Mouse (Mus musculus) neural tube, embryonic 10.5 days (tissue): ENCODE measurements around the gene Olfr651.
"Not testable (repeated sequence)": the region's sequence is repeated elsewhere in the genome, so short reads cannot be mapped to it uniquely, and the experiment has no call there.

Experiments used
- DNase-seq: peaks from one replicate; pipeline ENCODE4 v3.0.0-alpha.2; 2017; ENCODE audit warnings: low spot score; ENCODE audit errors: extremely low spot score

Olfr651 gene

DNA sequence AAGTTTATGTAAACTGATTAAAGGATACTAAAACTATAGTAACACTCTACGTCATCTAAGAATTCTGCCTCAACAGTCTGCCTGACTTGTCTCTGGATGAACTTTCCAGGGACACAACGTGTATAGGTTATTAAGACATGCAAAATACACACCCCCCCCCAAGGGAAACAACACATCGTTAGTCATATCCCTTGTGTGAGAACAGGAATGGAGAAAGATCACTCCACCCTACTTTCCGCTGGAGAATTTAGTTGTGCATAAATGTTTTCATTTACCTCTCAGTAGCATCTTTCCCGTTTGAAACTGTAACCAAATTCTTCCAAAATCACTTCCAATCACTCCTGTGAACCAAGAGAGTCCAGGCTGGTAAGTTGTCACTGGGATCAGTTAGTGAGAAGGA is at the start of gene Olfr651:
Gene Olfr651, plus strand, starts transcription at position 301 of the 400 bp plus-strand sequence.
- no peak for DNase-seq

DNA sequence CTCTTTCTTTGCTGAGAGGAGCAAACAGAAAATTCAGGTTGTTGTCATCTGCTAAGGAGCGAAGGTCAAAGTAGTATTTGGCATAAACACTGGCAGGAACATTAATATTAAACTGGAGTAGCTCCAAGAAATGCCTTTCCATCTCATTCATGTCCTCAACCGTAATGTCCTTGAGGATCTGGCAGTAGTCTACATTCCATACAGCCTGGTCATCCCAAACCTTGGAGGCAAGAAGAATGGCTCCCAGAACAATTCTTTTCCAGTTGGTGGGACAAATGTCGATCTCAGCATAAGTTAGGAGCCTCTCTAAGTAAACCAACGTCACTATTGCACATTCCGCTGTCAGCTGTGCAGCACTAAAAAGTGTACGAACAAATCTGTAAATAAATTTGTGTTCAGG is 48.7 kb upstream of the Olfr651 start:
- not testable (repeated sequence) for DNase-seq

DNA sequence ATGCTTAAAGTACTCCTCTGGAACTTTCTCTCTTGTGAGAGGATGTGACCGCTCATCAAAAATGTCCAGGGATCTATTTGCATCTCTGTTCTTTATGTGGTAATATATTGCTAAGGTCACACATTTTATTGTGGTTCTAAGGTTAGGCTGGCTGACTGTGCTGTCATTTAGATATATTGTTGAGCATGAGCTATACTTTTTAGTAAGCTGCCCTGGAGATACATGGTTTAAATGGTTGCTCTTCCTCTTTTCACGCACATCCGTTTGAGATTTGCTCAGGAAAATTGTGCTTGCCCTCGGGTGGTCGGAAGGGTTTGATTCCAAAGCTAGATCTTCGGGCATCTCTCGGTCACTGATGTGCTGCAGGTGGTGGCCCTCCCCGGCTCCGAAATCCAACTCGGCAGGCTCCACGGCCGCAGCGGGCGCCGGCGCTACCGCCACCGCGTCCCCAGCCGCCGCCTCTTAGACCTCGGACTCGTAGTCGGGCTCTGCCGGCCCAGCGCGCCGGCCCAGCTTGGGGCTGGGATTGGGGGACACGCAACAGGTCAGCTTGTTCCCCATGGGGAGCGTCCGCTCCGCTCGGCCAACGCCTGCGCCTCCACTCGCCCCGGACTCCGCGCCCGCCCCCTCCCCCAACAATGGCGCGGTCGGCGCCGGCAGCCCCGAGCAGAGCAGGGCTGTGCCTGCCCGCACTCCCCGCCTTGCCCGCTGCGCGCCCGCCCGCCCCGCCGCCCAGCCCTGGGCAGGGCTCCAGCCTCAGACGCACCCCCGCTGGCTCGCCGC is 48.2 kb upstream of the Olfr651 start:
- DNase-seq, result peak; percentile 63

DNA sequence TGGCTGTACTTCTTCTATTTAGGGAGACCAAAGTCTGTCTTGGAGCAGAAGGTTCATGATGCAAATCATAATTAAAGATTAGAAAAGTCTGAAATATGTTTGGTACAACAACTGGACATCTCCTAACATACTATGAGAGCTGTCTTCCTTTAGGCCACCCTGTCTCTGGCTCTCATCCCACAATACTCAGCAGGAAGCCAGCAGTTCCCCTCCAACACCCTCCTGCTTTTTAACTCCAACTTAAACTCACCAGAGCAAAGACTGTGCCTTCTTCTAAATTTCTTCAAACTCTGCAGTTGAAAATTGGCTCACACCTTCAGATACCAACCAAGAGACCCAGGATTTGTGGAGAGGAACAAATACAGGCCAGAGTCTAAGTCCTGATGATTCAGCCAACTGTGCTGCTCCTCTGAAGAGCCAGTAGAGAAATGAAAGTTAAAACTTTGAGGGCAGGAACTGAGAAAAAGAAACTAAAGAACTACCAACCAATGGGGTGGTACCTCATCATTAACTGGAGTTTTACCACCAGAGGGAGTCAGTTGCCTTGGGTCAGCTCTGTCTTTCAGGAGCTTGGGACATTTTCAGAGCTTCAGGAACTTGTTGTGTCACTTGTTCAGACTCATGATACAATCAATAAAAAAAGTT is 42.4 kb upstream of the Olfr651 start, which contains the start of gene Trim30d:
Gene Trim30d, minus strand, starts transcription at position 429 of the 645 bp plus-strand sequence.
- not testable (repeated sequence) for DNase-seq

DNA sequence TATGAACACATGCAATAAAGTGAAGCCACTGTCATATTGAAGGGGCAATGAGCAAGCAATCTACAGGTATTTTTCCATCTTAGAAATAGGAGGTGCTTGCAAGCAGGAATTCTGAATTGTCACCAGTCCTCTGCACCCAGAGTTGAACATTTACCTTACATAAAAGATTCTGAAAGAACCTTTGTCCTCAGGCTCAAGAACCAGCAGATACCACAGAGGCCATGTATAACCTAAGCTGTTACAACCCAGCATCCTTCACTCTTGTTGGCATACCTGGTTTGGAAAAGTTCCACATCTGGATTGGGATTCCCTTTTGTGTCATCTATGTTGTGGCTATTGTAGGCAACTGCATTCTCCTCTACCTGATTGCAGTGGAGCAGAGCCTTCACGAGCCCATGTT is 2.8 kb downstream of the Olfr651 start:
- DNase-seq, result no peak

DNA sequence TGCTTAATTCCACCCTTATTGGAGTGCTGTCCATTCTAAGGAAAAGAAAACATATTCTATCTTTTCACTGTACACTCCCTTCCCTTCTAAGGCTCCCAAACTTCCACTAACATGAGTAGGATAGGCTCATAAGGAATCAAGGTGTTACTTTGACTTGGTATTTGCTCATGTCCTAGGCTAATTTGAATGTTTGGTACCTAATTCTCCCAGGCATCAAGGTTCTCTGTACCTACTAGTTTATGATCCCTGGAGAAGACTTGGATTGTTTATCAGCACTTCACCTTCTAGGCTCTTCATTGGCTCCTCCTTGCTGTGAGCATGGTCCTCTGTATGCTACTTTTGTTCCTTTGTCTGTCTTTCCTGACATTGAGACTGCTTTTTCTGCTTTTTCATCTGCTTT is 10.7 kb downstream of the Olfr651 start, which contains the start of gene Olfr652:
Gene Olfr652, plus strand, starts transcription at position 301 of the 400 bp plus-strand sequence.
- no peak for DNase-seq

DNA sequence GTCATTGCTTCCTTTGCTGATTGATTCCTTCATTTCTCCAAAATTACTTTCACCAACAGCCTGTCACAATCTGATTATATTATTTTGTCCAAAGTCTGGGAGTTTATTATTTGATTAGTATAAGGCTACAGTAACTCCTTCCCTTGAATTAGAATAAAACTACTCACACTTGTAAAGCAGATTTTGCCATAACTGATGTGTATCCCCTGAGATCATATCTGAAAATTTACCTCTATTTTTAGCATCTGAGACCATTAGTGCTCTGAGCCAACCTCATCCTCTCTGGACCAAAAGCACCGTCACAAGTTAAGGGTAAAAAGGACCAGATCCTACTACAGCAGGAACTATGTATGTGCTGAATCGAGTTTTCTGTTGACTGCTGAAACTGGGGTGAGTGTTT is 27.1 kb downstream of the Olfr651 start, which contains the start of gene Olfr653:
Gene Olfr653, plus strand, starts transcription at position 301 of the 400 bp plus-strand sequence.
- no peak for DNase-seq

DNA sequence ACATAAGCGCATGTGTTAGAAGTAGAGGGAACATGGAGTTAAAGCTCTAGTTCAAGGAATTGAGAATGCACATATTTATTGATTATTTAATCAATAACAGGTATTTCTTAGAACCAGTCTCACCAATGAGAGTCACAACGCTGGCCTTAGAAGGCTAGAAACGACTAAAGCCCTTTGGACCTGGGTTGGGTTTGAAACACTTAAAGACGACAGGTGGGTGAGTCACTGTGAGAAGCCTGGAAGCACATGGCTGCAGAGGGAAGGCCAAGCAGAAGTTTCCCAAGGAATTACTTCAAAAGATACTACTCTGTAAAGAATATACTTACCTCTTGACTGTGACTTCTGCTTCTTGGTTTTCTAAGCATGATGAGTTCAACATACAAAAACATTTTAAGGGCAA is 30.9 kb downstream of the Olfr651 start:
- DNase-seq, result no peak

DNA sequence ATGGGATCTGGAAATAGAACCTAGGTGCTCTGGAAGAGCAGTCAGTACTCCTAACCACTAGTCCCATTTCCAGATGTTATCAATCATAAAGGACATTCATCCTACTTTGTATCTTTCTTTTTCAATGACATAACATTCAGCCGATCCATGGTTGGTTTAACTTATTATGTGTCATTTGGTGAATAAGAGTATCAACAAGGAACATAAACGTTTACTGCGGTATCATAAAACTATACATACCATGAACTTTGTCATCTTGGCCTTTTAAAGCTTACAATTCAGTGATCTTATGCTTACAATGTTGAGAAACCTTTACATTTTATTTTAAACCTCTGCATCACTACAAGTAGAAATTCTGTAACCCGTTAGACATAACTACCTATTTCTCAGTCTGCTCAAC is 31.5 kb downstream of the Olfr651 start:
- DNase-seq, result no peak

DNA sequence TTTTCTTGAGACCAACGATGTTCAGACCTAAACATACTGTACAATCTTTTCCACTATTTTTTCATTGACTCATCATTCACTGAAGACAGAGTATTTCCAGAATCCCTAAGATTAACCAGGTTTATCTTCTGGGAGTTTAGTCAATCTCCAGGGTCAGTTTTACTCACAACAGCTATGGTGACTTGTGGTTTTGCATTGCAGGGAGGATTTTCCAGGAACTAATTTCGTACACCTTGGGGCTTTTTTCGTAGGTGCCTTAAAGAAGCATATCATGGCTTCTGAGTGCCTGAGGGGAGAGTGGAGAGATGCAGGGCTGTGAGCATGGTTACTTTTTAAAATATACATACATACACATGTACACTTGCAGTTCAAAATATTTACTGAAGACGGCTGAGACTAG is 36.8 kb downstream of the Olfr651 start, which contains the start of gene Olfr654:
Gene Olfr654, plus strand, starts transcription at position 301 of the 400 bp plus-strand sequence.
- DNase-seq, result no peak

DNA sequence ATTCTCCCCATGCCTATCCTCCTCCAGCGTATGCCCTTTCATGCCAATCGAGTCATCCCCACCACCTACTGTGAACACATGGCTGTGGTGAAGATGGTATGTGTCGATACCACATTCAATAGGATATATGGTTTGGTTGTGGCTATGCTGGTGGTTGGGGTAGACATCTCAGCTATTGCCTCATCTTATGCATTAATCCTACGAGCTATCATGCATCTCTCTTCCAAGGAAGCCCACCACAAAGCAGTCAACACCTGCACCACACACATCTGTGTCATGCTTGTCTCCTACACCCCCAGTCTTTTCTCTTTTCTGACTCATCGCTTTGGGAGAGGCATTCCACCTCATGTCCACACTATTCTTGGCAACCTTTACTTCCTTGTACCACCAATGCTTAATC is 38.3 kb downstream of the Olfr651 start:
- no peak for DNase-seq

DNA sequence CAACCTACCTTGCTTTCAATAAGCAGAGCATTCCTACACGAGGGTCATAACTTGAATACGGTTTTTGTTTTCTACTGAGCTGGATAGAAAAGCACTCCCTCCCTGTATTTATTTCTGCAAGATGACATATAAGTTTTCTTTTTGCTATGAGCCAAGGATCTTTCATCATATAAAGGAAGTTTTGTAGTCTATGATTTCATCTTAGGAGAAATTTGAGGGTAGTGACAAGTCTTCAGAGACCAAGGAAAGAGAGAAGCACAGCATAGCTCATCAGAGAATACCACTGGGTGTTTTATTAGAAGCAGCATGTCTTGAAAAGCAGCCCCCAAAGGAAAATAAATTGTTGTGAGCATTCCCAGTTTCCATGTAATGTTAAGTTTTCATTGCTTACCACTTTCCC is 51.7 kb downstream of the Olfr651 start, which contains the start of gene Olfr655:
Gene Olfr655, minus strand, starts transcription at position 101 of the 400 bp plus-strand sequence.
- DNase-seq, result no peak

DNA sequence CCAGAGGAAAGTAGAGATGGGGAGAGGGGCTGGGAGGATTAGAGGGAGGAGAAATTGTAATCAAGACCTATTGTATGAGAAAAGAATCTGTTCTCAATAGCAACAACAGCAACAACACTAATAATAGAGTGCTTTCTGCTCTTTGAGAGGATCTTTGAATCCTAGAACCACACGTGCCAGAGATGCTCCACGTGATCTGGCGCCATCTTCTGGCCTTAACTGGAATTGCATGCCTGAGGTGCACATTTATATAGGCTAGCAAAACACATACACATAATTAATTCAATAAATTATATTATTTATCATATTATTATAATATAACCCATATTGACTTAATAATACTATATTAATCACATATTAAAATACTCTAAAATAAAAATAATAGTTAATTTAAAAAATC is 53.2 kb downstream of the Olfr651 start:
- DNase-seq, result peak; percentile 47
